Mouse (Mus musculus) hindbrain, embryonic 14.5 days (tissue): Measurements from ENCODE around the gene Ldb2. TPM values are rescaled to one million over a fixed set of nuclear protein-coding genes. Genes with fewer than 3 reads are reported as not detected.
A peak's percentile ranks its signal among the peaks of the same experiment; 100 is the strongest.

Experiments
- ATAC-seq: fragments of 200-750 bp; cut with Nextera tagmentation; 2 replicates; pipeline ENCODE4 v1.8.0; 2017; ENCODE audit warnings: moderate number of reproducible peaks, mild to moderate bottlenecking, moderate TSS enrichment, moderate library complexity; ENCODE audit not compliant: low FRiP score
- DNase-seq: peaks from one replicate; pipeline ENCODE4 v3.0.0-alpha.2; 2015; ENCODE audit warnings: low spot score
- H3K27ac ChIP-seq: fragments of 300-500 bp; sonication (generic); 2 replicates; pipeline ENCODE4 v1.5.1; 2014; ENCODE audit warnings: mild to moderate bottlenecking, moderate library complexity
- H3K27me3 ChIP-seq: fragments of 300-500 bp; sonication (generic); 2 replicates; pipeline ENCODE4 v1.6.1; 2014; ENCODE audit warnings: mild to moderate bottlenecking, low read length, mixed read lengths; ENCODE audit not compliant: control insufficient read depth, insufficient read depth
- H3K36me3 ChIP-seq: fragments of 300-500 bp; sonication (generic); replicated peaks from 2 replicates; pipeline ENCODE4 v1.6.1; 2014; ENCODE audit not compliant: control insufficient read depth, insufficient read depth
- H3K4me1 ChIP-seq: fragments of 300-500 bp; sonication (generic); replicated peaks from 2 replicates; pipeline ENCODE4 v1.6.1; 2014; ENCODE audit warnings: antibody characterized with exemption, low read length, mixed read lengths; ENCODE audit not compliant: control insufficient read depth, insufficient read depth
- H3K4me2 ChIP-seq: fragments of 300-500 bp; sonication (generic); replicated peaks from 2 replicates; pipeline ENCODE4 v1.6.1; 2014; ENCODE audit warnings: mild to moderate bottlenecking, moderate library complexity
- H3K4me3 ChIP-seq: fragments of 300-500 bp; sonication (generic); replicated peaks from 2 replicates; pipeline ENCODE4 v1.5.1; 2014; ENCODE audit warnings: mild to moderate bottlenecking, low read length
- H3K9ac ChIP-seq: fragments of 300-500 bp; sonication (generic); 2 replicates; pipeline ENCODE4 v1.6.1; 2014
- H3K9me3 ChIP-seq: fragments of 300-500 bp; sonication (generic); 2 replicates; pipeline ENCODE4 v1.6.1; 2016; ENCODE audit warnings: low read length; ENCODE audit not compliant: control insufficient read depth
- WGBS: fragments of 180-500 bp; shearing (Covaris S2); extraction: QIAGEN DNeasy Blood & Tissue Kit; methylation state at CpG from one replicate; pipeline ENCODE4 v1.1.7; 2014; 5-methylcytosine and 5-hydroxymethylcytosine counted together
- polyA plus RNA-seq: library from polyadenylated mRNA; unstranded; fragments of >200 nt; fragmentation: Nextera tagmentation; extraction: Ambion mirVana; gene quantifications from 2 replicates; pipeline ENCODE4 v1.2.1, GENCODE M21; 2014

The Ldb2 gene
- polyA plus RNA-seq, 1 experiment from 2014 or later = 40.5 TPM

DNA sequence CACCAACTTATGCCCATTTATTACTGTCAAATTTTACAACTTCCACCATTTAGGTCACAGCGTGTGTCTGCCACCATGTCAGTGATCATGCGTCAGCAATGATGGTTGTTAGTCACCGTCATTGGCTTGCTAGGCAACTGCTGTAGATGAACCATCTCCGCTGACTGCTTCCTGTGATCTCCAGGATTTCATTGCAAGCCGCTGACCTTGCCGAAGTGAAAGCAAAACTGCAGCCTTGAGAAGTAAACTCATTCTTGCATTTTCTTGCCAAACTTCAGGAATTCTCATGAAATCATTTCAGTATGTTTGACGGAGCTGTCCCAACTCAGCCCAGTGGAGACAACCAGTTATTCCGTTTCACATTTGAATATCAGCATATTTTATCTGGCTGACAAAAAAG lies 247.4 kb downstream of the Ldb2 start:
- Histone ChIP-seq H3K9me3 (no peaks in the 10 kb centered on the region), H3K27ac (no peak overlapping the region), H3K4me2 (no peak overlapping the region), H3K9ac (no peak overlapping the region), H3K4me3 (no peak overlapping the region), H3K27me3 (no peaks in the 10 kb centered on the region), H3K36me3 (no peaks in the 10 kb centered on the region), H3K4me1 (no peaks in the 10 kb centered on the region)
- no peak for ATAC-seq
- WGBS = 88% methylated on average over 8 of the region's 8 CpGs
- DNase-seq = no peak

DNA sequence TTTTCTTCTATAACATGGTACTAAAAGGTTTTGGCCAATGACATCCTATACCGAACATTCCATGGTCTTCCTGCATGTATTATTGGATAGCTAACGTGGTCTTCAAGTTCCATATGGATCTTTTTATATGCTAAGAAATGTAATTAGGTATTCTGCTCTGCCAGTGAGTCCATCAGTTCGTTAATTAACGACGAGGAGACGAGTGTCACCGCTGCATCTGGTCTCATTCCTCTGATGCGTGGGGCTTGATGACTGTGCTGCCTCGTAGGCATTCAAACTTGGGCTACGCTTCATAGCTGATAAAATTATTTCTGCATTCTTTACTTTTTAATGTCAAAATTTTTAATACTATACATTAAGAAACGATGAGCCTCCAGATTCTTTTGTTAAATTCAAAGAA lies 251.0 kb downstream of the Ldb2 start:
- no peaks in the 10 kb centered on the region for H3K9me3 ChIP-seq
- no peaks in the 10 kb centered on the region for H3K27me3 ChIP-seq
- ATAC-seq (no peak), DNase-seq (no peak)
- WGBS = 57% methylated on average over 11 of the region's 11 CpGs
- no peaks in the 10 kb centered on the region for H3K36me3 ChIP-seq
- H3K9ac ChIP-seq = no peak overlapping the region
- no peak overlapping the region for H3K4me2 ChIP-seq
- no peak overlapping the region for H3K27ac ChIP-seq
- H3K4me3 ChIP-seq = no peak overlapping the region
- H3K4me1 ChIP-seq = no peaks in the 10 kb centered on the region

- no peaks in the 10 kb centered on the region for H3K36me3 ChIP-seq
- H3K4me2 ChIP-seq = no peak overlapping the region
- H3K9me3 ChIP-seq = no peaks in the 10 kb centered on the region
- no peak overlapping the region for H3K4me3 ChIP-seq
- ATAC-seq (no peak), DNase-seq (no peak)
- no peak overlapping the region for H3K9ac ChIP-seq
- no peaks in the 10 kb centered on the region for H3K27me3 ChIP-seq
- WGBS = 95% methylated on average over 2 of the region's 2 CpGs
- peaks cover 18% of the 10 kb centered on the region for H3K4me1 ChIP-seq
- no peak overlapping the region for H3K27ac ChIP-seq
Measured at GRCm38 (mm10) chr5:44543472-44544132, 255.9 kb downstream of the Ldb2 start.

GRCm38 (mm10) chr5:44541748-44542147 lies 257.7 kb downstream of the Ldb2 start:
- DNase-seq = no peak
- WGBS = 87% methylated on average over 9 of the region's 9 CpGs
- Histone ChIP-seq H3K9me3 (no peaks in the 10 kb centered on the region), H3K4me3 (no peak overlapping the region), H3K9ac (no peak overlapping the region), H3K27me3 (no peaks in the 10 kb centered on the region), H3K4me2 (no peak overlapping the region), H3K4me1 (peaks cover 28% of the 10 kb centered on the region), H3K27ac (no peak overlapping the region), H3K36me3 (no peaks in the 10 kb centered on the region)
- no peak for ATAC-seq

GRCm38 (mm10) chr5:44538687-44539086 lies 260.8 kb downstream of the Ldb2 start:
- ATAC-seq (no peak), DNase-seq (no peak)
- Histone ChIP-seq H3K4me1 (peaks cover 28% of the 10 kb centered on the region), H3K4me2 (no peak overlapping the region), H3K4me3 (no peak overlapping the region), H3K9me3 (no peaks in the 10 kb centered on the region), H3K27me3 (no peaks in the 10 kb centered on the region), H3K36me3 (no peaks in the 10 kb centered on the region), H3K27ac (peak overlapping the region; percentile 79), H3K9ac (no peak overlapping the region)
- WGBS = 33% methylated on average over 2 of the region's 2 CpGs

GRCm38 (mm10) chr5:44538000-44538395 lies 261.5 kb downstream of the Ldb2 start:
- H3K27me3 ChIP-seq = no peaks in the 10 kb centered on the region
- peak; percentile 94 for ATAC-seq
- no peaks in the 10 kb centered on the region for H3K36me3 ChIP-seq
- WGBS = 1% methylated on average over 5 of the region's 5 CpGs
- H3K9ac ChIP-seq = no peak overlapping the region
- H3K9me3 ChIP-seq = no peaks in the 10 kb centered on the region
- peak; percentile 95 for DNase-seq
- peaks cover 28% of the 10 kb centered on the region for H3K4me1 ChIP-seq
- H3K4me3 ChIP-seq = no peak overlapping the region
- peak overlapping the region; percentile 24 for H3K4me2 ChIP-seq
- 0 out of 2 replicates have a peak overlapping the region, but pooled peaks have one; percentile 87 for H3K27ac ChIP-seq

- peak; percentile 49 for DNase-seq
- peak overlapping the region; percentile 87 for H3K27ac ChIP-seq
- H3K27me3 ChIP-seq = no peaks in the 10 kb centered on the region
- H3K9ac ChIP-seq = no peak overlapping the region
- peaks cover 28% of the 10 kb centered on the region for H3K4me1 ChIP-seq
- ATAC-seq = no peak
- 39% methylated on average over 5 of the region's 5 CpGs for WGBS
- H3K4me2 ChIP-seq = peak overlapping the region; percentile 24; the same call in 1 of the 2 replicates
- H3K9me3 ChIP-seq = no peaks in the 10 kb centered on the region
- H3K36me3 ChIP-seq = no peaks in the 10 kb centered on the region
- no peak overlapping the region for H3K4me3 ChIP-seq
Measured at GRCm38 (mm10) chr5:44537316-44537999, 262.0 kb downstream of the Ldb2 start.

GRCm38 (mm10) chr5:44529466-44529865 lies 270.0 kb downstream of the Ldb2 start:
- ATAC-seq = no peak
- H3K9ac ChIP-seq = no peak overlapping the region
- H3K27me3 ChIP-seq = no peaks in the 10 kb centered on the region
- no peak overlapping the region for H3K4me2 ChIP-seq
- 77% methylated on average over 3 of the region's 3 CpGs for WGBS
- H3K4me1 ChIP-seq = no peaks in the 10 kb centered on the region
- DNase-seq = no peak
- no peak overlapping the region for H3K4me3 ChIP-seq
- H3K27ac ChIP-seq = no peak overlapping the region
- no peaks in the 10 kb centered on the region for H3K9me3 ChIP-seq
- H3K36me3 ChIP-seq = no peaks in the 10 kb centered on the region

- no peaks in the 10 kb centered on the region for H3K9me3 ChIP-seq
- no peaks in the 10 kb centered on the region for H3K4me1 ChIP-seq
- no peaks in the 10 kb centered on the region for H3K27me3 ChIP-seq
- H3K4me3 ChIP-seq = no peak overlapping the region
- no peak overlapping the region for H3K4me2 ChIP-seq
- 76% methylated on average over 1 of the region's 1 CpGs for WGBS
- no peak overlapping the region for H3K9ac ChIP-seq
- no peaks in the 10 kb centered on the region for H3K36me3 ChIP-seq
- DNase-seq (no peak), ATAC-seq (no peak)
- no peak overlapping the region for H3K27ac ChIP-seq
Measured at GRCm38 (mm10) chr5:44529001-44529400, 270.5 kb downstream of the Ldb2 start.
